Mouse (Mus musculus) adrenal gland, postnatal 4 days (tissue): ENCODE measurements at regions not wholly inside any gene's neighbourhood (a gene's known extent, or its start where the extent isn't known, plus 50 kb on each side); places are given as distances from the start of the nearest gene placed in this dataset.

Experiments used
- DNase-seq, 2 experiments: peaks; one replicate each; pipeline ENCODE4 v3.0.0; 2021 to 2022; ENCODE audit warnings: low spot score in 2 of 2, mixed read lengths in 2 of 2

DNA sequence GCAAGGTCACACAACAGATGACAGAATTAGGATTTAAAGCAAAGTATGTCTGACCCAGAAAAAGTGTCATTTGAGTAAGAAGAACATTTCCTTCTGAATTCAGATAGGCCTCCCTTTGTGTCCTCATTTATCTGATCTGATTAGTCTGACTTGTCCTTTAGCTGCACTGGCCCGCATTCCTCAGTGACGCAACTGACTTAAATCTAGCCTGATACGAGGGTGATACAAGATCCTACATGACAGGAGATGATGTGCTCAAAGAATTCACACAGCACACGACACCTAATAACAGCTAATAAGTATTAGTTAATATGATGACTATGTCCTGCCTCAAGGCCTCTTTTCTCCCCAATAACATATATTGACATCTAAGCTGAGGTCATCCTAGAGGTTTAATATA lies 192.8 kb downstream of the Nuf2 start:
- no peak for DNase-seq

- DNase-seq, result no peak
Observed at GRCm38 (mm10) chr1:169332165-169332564, 199.1 kb downstream of the Nuf2 start.

DNA sequence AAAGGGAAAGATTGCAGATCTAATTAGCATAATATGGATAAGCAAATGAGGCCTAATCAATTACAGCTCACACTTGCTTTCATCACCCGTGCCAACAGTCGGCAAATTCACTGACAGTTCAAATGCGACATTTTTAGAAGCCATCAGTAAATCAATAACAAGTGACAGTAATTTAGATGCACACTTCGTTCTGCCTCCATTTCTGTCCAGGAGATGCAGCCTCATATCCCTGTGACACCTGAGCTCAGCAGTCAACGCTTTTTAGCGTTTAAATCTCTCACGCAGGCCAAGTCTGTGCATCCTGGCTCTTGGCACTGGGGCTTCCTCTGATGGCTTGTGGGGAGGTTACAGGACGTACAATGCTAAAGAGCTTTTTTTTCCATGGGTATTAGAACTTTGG lies 218.0 kb downstream of the Nuf2 start:
- no peak for DNase-seq

DNA sequence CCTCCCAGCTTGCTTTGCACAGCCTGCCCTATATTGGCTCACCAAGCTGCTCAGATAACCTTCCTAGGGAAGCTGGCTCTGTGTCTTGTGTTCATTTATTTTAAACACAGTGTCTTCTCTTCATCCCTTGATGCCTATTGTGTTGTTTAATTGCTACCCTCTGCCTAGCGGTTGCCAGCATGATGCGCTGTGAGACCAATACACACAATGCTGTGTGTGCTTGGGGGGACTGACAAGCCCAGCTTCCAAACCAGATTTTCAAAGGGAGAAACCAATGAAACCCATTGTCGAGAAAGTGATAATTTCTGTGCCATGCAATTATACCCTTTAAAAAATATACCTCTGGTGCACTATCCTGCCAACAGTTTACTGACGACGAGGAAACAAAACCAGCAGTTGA lies 247.8 kb downstream of the Nuf2 start:
- no peak for DNase-seq

DNA sequence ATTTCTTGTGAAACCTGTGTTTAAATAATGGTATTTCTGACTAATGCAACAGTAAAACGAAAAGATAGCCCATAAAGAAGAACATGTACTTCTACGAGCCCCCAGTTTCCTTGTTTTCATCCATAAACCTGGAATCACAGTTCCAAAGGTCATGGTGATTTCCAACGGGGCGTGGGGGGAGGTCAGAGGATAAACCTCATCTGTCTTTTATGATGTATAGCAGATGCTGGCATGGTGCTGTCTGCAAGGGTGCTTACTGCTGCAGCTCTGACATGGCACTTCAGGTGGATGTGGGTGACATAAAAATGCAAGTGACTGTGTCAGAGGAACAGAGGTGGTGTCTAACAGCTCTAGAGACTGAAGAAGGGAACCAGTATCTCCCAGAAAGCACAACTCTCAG lies 260.5 kb downstream of the Nuf2 start:
- no peak for DNase-seq

DNA sequence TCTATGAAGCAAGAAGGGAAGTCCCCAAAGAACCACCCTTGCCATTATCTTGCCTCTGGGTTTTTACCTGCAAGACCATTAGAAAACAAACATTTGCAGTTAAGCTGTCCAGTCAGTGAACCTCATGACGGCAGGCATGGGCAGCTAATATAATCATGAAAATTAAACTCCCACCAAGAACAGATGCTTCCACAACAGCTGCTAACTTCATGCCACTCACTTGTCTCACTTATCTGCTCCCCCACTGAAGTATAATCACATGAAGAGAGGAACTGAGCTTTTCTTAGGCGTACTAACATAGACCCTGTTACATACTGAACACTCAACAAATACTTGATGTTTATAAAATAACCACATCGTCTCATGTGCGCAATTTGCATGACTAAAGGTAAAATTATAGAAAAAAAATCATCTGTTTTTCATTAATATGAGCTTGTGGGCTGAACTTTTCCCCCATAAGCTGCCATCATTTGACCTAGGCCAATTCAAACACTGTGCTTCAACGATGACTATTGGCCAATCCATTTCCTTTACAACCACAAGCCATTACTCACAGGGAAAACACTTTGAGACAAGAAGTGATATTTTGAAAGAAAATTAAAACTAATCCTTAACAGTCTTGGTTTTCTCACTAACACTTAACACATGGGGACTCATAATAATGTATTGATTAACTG lies 267.1 kb downstream of the Nuf2 start:
- DNase-seq, result no peak

GRCm38 (mm10) chr1:169254250-169254937 lies 276.9 kb downstream of the Nuf2 start:
- no peak for DNase-seq

GRCm38 (mm10) chr1:169252189-169252588 lies 279.1 kb downstream of the Nuf2 start:
- no peak for DNase-seq

- no peak for DNase-seq
Observed at GRCm38 (mm10) chr1:169249021-169249420, 282.2 kb downstream of the Nuf2 start.

DNA sequence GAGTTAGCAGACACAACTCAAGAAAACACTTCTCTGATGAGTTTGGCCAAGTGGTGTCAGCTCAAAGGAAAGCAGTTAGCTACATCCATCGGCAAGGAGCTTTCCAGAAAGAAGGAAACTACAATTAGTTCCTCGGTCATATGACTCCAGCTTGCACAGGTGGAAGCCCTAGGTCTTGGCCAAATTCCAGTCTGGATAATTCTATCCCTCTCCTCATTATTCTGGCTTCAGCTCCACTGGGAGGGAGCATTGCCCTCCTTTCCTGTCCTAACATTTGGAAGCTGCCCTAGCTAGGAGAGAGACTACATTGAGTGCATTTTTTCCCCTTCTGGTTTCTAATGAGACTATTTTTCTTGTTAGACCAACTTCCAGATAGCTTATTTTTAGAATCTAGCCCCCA lies 290.9 kb downstream of the Nuf2 start:
- no peak for DNase-seq

GRCm38 (mm10) chr1:169238671-169239090 lies 292.6 kb downstream of the Nuf2 start:
- no peak for DNase-seq

- no peak for DNase-seq
Observed at GRCm38 (mm10) chr1:169235276-169235681, 296.0 kb downstream of the Nuf2 start.

- no peak for DNase-seq
Observed at GRCm38 (mm10) chr1:169233368-169233767, 297.9 kb downstream of the Nuf2 start.

DNA sequence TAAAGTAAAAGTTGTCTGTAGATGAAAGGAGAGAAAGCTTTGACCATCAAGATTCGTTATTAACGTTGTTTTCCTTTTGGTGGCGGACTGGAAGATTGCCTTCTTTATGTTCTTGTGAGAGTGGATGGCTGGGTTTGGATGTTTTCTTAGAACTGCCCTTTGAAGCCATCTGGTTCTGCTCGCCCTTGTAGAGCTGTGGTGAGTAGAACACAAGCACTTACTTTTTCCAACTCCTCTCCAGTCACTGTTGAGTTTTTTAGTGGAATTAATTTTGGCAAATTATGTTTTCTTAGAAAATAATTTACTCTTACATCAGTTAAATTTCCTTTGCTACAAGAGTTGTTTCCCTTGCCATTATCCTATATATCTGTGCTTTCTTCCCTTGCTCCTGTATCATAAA lies 301.2 kb downstream of the Nuf2 start:
- DNase-seq, result no peak

GRCm38 (mm10) chr1:169224431-169224830 lies 306.8 kb downstream of the Nuf2 start:
- no peak for DNase-seq

DNA sequence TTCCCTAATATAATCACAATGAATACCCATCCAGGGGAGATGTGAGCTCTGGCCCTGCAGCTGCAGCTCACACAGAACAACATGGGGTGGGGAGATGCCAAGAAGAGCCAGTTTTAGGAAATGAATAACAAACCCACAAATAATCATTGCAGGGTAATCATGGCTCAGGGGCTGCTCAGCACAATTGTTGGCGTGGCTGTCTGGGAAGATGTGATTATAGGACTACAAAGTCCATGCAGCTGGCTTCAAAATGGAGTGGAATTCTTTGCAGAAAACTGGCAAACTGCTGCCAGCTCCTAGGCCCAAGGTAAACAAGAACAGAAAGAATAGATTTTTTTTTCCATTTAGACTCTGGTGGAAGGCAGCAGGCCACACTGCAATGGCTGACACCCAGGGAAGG lies 343.6 kb downstream of the Nuf2 start:
- DNase-seq, result no peak

DNA sequence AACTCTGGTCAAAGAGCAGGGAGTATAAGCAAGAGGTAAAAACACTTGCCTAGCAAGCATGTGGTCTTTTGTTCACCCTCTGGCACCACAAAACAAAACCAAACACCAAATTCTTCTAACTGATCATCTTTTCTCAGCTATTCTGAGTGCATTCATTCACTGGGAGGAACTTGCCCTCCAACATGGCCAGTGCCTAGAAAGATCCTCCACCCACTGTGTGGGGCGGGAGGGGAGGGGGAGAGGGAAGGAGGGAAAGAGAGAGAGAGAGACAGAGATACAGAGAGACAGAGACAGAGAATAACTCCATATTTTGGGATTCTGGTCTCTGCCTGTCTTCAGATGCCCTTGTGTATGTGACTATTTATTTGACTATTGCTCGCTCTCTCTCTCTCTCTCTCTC lies 360.9 kb downstream of the Nuf2 start:
- no peak for DNase-seq

- DNase-seq, result no peak
Observed at GRCm38 (mm10) chr1:169168033-169168432, 363.2 kb downstream of the Nuf2 start.

- DNase-seq, result no peak
Observed at GRCm38 (mm10) chr1:169166041-169166850, 365.0 kb downstream of the Nuf2 start.

DNA sequence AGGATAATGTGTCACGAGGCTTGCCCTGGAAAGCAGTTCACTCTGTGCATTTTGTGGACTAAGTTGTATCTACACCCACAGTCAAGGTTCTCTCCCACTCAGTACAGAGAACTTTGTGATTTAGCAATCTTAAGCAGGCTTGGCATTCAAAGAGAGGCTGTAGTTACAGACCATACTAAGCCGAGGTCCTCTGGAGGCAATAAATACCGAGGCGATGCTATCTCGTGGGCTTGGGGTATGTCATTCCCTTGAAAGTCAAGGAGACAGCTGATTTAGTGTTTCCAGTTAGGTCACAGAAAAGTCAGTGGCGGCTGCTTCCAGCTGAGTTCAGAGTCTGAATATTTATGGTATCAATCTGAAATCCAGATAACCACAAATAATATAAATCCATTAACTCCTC lies 370.4 kb downstream of the Nuf2 start:
- peak in 1 of 2 experiments; percentile 22 for DNase-seq

DNA sequence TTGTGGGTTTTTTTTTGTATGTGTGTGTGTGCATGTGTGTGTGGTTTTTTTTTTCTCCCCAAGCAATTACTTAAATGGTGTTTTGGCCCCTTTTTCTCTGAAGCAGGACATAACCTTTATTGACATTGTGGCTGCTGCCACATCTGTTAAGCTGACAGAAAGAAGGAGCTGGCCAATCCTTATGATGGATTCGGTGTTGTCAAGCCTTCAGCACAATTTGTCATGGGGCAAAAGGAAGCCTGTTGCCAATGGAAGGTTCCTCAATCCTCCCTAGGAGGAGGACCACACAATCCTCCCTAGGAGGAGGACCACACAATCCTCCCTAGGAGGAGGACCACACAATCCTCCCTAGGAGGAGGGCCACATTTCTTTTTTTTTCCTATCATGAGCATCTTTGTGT lies 371.0 kb downstream of the Nuf2 start:
- DNase-seq, result no peak

GRCm38 (mm10) chr1:169159786-169160185 lies 371.5 kb downstream of the Nuf2 start:
- no peak for DNase-seq
